Mouse (Mus musculus): Measurements from ENCODE around the gene Nos1.

DNA sequence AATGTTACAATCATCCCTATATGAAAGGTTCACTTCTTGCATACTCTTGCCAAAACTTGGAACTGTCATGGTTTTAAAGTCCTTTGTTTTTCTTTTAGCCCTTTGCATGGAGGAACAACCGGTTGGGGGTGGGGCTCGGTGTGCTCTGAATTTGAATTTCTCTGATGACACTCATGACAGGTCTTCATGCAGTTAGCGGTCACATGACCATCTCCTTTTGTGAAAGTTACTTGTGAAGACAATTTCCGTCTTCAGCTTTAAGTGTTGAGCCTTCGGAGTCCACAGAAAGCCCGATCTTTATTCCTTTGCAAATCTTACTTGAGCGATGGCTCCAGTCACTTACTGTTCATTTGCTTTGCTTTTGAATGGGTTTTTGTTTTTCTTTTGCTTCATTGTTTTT, 30.1 kb downstream of the Nos1 start:
- TF ChIP-seq GATA1 (IDR thresholded peaks at IDR 0.05; ENCODE audit: borderline replicate concordance, low read length) (no peak), FLI1 (IDR thresholded peaks at IDR 0.05; ENCODE audit: low read length) (no peak)

Data from megakaryocyte, embryonic 14.5 days (primary cell).